Mouse (Mus musculus) right cerebral cortex, adult 18-20 months (tissue): ENCODE data around the gene Lsm7.

ENCODE experiments used
- DNase-seq: peaks from one replicate; pipeline ENCODE4 v3.0.0; 2022; ENCODE audit warnings: mixed read lengths

Lsm7 gene

DNA sequence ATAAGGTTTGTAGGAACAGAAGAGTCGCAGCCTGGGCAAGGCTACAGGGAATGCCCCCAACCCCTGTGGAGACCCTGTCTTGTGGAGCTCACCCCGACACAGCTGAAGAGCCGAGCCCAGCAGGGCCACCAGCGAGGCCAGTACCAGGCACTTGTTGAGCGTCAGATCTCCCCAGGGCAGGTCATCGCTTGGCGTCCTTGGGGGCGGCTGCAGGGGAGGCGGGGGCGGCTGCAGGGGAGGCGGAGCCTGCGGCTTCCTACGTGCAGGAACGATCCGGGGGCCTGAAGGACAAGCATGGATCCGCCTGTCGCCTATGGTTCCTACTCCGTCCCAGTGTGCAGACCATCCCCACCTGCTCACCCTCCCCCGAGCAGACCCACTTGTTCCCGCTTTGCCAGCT is 44.9 kb downstream of the Lsm7 start:
- DNase-seq = no peak

DNA sequence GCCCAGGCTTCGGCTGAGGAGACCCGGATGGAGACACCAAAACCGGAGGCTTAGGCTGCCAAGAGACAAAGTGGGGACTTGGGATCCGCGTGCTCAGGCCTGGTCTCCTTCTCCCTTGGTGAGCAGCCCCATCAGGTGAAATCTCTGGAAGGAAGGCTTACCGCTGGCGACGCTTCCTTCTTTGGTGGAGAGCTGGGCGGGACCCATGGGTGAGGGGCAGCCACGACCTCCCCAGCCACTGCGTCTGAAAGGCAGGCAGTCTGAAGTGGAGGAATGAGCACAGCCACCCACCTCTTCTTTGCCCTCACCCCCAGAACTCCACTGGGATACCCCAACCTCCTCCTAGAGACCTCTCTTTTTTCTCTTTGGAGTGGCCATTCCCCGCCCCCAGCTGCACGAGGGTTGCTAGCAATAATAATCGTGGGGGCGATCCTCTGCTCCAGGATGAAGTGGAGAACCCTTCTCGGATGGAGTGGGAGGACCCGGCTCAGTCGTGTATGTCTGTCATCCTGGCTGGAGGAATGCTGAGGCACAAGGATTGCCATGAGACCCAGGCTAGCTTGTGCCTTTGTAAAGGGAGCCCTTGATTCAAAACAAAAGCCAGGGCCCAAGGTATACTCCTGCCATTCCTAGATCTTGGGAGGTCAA is 45.9 kb downstream of the Lsm7 start:
- peak; percentile 66 for DNase-seq

DNA sequence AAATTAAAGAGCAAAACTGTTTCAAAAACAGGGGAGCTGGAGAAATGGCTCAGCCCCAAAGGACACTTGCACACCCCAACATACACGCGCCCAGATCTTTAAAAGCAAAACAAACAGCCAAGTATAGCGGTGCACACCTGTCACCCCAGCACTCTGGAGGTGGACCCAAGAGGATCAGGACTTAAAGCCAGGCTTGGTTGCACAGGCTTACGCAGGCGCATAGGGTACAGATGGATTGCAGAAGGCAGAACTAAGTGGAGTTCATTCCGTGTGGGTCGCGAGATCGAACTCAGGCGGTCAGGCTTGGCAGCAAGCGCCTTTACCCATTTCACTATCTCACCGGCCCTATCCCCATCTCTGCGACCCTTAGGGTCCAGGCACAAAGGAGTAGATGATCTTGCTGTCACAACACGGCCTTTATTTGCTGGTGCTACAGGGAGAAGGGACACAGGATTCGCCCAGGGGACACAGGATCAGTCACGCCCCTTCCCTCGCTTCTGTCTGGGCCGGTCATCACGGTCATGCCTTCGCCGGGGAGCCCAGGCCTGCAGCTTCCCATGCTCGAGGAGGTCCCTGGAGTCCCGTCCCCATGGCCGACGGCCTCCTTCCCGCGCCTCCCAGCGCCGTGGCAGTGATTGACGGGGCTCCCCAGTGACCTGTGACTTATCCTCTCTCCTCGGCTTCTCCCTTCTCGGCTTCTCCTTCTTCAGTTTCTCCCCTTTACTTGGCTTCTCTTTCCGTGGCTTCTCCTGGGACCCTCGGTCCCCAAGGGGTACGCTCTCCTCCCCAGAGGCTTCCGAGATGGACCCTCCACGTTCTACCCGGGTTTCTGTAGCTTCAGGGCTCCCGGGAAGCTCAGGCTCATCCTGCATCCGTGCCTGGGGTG is 46.7 kb downstream of the Lsm7 start:
- no peak for DNase-seq

DNA sequence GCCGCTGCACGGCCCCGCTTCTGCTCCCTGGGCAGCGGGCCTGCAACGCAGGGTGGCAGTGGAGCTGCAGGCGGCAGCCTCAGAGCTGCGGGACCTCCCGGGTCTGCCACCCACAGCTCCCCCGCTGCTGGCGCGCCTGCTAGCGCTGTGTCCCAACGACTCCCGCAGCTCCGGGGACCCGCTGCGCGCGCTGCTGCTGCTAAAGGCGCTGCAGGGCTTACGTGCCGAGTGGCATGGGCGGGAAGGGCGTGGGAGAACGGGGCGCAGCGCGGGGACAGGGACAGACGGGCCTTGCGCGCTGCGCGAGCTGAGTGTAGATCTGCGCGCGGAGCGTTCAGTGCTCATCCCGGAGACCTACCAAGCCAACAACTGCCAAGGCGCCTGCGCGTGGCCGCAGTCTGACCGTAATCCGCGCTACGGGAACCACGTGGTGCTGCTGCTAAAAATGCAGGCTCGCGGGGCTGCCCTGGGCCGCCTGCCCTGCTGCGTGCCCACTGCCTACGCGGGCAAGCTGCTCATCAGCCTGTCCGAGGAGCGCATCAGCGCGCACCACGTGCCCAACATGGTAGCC is 47.9 kb downstream of the Lsm7 start:
- DNase-seq = peak; percentile 93

DNA sequence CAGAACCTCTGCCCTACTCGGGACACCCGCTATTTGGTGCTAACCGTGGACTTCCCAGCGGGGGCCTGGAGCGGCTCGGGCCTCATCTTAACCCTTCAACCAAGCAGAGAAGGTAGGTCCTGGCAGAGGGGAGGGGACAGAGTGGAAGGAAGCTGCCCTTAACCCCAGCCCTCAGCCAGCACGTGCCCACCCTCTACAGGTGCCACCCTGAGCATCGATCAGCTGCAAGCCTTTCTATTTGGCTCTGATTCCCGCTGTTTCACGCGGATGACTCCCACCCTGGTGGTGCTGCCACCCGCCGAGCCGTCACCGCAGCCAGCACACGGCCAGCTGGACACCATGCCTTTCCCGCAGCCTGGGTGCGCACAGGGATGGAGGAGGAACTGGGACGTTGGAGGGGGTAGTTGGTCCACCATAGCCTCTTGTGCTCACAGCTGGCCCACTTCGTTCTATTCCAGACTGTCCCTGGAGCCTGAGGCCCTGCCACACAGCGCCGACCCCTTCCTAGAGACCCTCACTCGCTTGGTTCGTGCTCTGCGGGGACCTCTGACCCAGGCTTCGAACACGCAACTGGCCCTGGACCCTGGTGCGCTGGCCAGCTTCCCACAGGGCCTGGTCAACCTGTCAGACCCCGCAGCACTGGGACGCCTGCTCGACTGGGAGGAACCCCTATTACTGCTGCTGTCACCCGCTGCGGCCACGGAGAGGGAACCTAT is 48.5 kb downstream of the Lsm7 start:
- no peak for DNase-seq

DNA sequence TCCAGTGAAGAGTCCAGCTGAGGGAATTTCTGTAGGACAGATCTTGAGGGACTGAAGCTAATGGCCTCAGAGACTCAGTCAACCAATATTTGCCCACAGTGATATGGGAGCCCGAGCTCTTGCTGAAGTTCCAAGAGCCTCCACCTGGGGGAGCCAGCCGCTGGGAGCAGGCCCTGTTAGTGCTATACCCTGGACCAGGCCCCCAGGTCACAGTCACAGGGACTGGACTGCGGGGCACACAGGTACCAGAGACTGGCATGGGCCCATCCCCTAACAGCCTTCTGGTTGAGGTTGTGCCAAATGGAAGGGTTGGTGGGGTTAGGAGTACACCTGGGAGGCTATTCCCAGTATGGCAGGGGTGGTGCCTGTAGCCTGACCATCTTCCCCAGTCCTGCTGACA is 49.1 kb downstream of the Lsm7 start:
- peak; percentile 66 for DNase-seq

DNA sequence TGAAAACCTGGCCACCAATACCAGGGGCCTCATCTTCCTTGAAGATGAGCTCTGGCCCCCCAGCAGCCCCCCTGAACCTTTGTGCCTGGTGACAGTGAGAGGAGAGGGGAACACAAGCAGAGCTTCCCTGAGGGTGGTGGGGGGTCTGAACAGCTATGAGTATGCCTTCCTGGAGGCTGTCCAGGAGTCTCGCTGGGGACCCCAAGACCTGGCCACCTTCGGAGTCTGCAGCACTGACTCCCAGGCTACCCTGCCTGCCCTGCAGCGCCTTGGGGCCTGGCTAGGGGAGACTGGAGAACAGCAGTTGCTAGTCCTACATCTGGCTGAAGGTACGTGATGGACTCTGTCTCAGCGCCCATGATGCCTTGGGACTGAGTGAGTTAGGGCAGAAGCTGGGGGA is 49.7 kb downstream of the Lsm7 start:
- no peak for DNase-seq

DNA sequence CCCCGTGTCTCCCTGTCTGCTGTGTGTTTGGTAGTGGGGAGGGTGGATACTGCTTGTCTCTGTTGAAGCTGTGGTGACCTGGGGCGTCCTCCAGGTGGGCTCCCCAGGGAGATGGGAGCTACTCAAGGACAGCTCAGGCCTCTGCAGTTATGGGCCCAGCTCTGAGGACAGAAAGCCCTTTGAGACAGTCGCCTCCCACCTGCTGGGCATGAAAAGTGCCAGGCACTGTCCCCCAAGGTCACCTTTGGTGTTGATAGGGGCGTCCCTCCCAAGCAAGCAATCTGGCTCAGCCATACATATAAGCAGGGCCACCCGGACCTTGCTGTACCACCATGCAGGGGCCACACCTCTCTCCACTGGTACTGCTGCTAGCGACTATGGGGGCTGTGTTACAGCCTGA is 50.1 kb downstream of the Lsm7 start, which contains the start of gene Amh:
TSS of gene Amh (plus strand) at position 328 of the 400 bp plus-strand sequence.
- no peak for DNase-seq

DNA sequence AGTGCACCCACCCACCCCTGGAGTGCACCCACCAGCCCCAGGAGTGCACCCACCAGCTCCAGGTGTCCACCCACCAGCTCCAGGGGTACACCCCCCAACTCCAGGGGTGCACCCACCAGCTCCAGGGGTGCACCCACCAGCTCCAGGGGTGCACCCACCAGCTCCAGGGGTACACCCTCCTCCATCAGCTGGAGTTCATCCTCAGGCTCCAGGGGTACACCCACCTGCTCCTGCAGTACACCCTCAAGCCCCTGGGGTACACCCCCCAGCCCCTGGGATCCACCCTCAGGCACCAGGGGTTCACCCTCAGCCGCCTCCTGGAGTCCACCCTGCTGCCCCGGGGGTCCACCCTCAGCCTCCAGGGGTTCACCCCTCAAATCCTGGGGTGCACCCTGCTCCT is 50.7 kb downstream of the Lsm7 start:
- DNase-seq = no peak

DNA sequence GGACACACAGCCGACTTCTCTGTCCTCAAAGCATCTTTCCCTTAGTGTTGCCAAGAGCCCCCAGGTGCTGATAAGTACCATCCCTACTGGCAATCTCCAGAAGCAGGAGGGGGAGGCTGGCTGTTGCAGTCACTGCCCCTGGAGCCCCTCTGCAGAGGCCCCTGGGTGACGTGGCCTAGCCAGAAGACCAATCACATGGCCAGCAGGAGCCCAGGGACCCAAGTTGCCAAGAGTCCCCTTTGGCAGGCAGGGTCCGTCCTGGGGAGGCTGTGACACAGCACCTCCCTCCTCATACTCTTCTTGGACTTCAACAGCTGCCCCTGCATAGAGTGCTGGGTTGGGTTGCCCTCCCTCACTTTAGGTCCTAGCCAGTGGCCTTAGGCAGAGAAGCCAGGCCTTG is 52.0 kb downstream of the Lsm7 start:
- no peak for DNase-seq
